Mouse (Mus musculus) limb, embryonic 14.5 days (tissue): Measurements from ENCODE around the gene Ackr2. TPM values are rescaled to one million over a fixed set of nuclear protein-coding genes. Genes with fewer than 3 reads are reported as not detected.

Experiments
- ATAC-seq: fragments of 200-750 bp; cut with Nextera tagmentation; 2 replicates; pipeline ENCODE4 v1.8.0; 2017; ENCODE audit warnings: low read depth, moderate number of reproducible peaks, moderate TSS enrichment; ENCODE audit not compliant: low FRiP score
- DNase-seq: peaks from one replicate; pipeline ENCODE4 v3.0.0-alpha.2; 2015; ENCODE audit warnings: low spot score
- H3K27ac ChIP-seq: fragments of 300-500 bp; sonication (generic); replicated peaks from 2 replicates; pipeline ENCODE4 v1.5.1; 2014; ENCODE audit warnings: low read depth, mild to moderate bottlenecking, low read length, moderate library complexity, mixed read lengths
- H3K27me3 ChIP-seq: fragments of 300-500 bp; sonication (generic); 2 replicates; pipeline ENCODE4 v1.6.1; 2014; ENCODE audit warnings: low read length, mixed read lengths; ENCODE audit not compliant: control insufficient read depth, insufficient read depth
- H3K36me3 ChIP-seq: fragments of 300-500 bp; sonication (generic); 2 replicates; pipeline ENCODE4 v1.6.1; 2014; ENCODE audit warnings: mild to moderate bottlenecking, low read length, moderate library complexity, mixed read lengths; ENCODE audit not compliant: control insufficient read depth, insufficient read depth
- H3K4me1 ChIP-seq: fragments of 300-500 bp; sonication (generic); 2 replicates; pipeline ENCODE4 v1.6.1; 2014; ENCODE audit warnings: antibody characterized with exemption, low read length, mixed read lengths; ENCODE audit not compliant: control insufficient read depth, insufficient read depth
- H3K4me2 ChIP-seq: fragments of 300-500 bp; sonication (generic); replicated peaks from 2 replicates; pipeline ENCODE4 v1.6.1; 2014; ENCODE audit warnings: low read depth, mild to moderate bottlenecking, low read length, moderate library complexity; ENCODE audit not compliant: severe bottlenecking
- H3K4me3 ChIP-seq: fragments of 300-500 bp; sonication (generic); replicated peaks from 2 replicates; pipeline ENCODE4 v1.5.1; 2014; ENCODE audit warnings: low read length
- H3K9ac ChIP-seq: fragments of 300-500 bp; sonication (generic); 2 replicates; pipeline ENCODE4 v1.6.1; 2014; ENCODE audit warnings: mild to moderate bottlenecking, low read depth, low read length, moderate library complexity; ENCODE audit not compliant: severe bottlenecking
- H3K9me3 ChIP-seq: fragments of 300-500 bp; sonication (generic); 2 replicates; pipeline ENCODE4 v1.6.1; 2016; ENCODE audit warnings: low read length; ENCODE audit not compliant: control insufficient read depth
- POLR2A ChIP-seq: fragments of 200-500 bp; IDR thresholded peaks from 2 replicates; pipeline ENCODE4 v1.8.0; 2012; ENCODE audit warnings: inconsistent platforms, mild to moderate bottlenecking, moderate library complexity, borderline replicate concordance; ENCODE audit not compliant: insufficient read depth, insufficient read length; ENCODE audit errors: extremely low read depth
- WGBS: fragments of 180-500 bp; shearing (Covaris S2); extraction: QIAGEN DNeasy Blood & Tissue Kit; methylation state at CpG from one replicate; pipeline ENCODE4 v1.1.7; 2014; 5-methylcytosine and 5-hydroxymethylcytosine counted together
- polyA plus RNA-seq, 2 experiments: library from polyadenylated mRNA; depleted of rRNA in 1 of 2; stranded (reverse) in 1 of 2; unstranded in 1 of 2; fragments of >200 nt; fragmentation: Nextera tagmentation in 1 of 2; extraction: Ambion mirVana in 1 of 2; gene quantifications; 2 replicates each; pipeline versions ENCODE4 v1.2.1 to v1.2.3; 2012 to 2014

Gene Ackr2
- polyA plus RNA-seq (2012; rRNA removed): 0.25 and 0.32 TPM in 2 replicates
- 0.26 and 0.40 TPM in 2 replicates for polyA plus RNA-seq (2014; fragmentation: Nextera tagmentation; extraction: Ambion mirVana)

DNA sequence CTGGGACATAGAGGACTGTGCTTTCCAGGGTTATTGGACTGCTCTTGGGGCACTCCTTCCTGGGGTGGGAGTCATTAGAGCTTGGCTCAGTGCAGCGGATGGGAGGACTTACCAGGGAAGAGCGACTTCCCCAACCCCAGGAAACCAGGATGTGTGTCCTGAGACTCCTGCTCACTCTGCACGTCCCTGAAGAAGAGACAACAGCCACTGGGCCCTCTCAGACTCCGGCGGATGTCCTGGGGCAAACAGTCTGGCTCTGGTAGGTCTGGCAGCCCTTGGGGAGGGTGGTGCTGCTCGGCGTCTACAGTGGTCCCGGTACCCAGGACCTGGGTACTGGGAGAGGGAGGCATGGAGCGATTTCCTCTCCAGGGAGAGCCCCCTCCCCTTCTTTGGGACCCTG lies at the start of gene Ackr2:
Gene Ackr2 (plus strand): TSS at position 111 of the 400 bp plus-strand sequence.
- no peak for TF ChIP-seq POLR2A
- H3K4me2 ChIP-seq: no peak within 1 kb of the TSS
- no peak within 1 kb of the TSS for H3K4me3 ChIP-seq
- H3K9ac ChIP-seq: no peak within 1 kb of the TSS
- H3K36me3 ChIP-seq: no peaks in the 10 kb centered on the region
- H3K27ac ChIP-seq: no peak within 1 kb of the TSS
- 84% methylated on average over 9 of the region's 9 CpGs for WGBS
- ATAC-seq: no peak
- no peaks in the 10 kb centered on the region for H3K4me1 ChIP-seq
- no peaks in the 10 kb centered on the region for H3K9me3 ChIP-seq
- H3K27me3 ChIP-seq: no peaks in the 10 kb centered on the region
- no peak for DNase-seq

DNA sequence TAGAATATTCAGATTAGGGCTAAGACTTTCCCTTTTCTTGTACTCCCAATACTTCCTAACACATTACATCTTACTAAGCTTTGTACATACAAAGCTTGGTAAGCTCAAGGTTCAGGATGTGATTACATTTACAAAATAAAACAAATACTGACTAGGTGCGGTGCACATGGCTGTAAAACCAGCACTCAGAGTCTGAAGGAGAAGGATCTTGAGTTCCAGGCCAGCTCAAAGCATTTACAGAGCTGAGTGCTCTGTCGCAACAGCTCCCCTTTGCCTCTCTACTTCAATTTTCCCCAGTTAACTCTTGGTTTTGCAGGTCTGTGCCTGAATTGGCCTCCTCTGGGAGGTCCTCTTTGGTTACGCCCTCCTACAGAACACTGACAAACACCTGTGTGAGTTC lies 43.9 kb upstream of the Ackr2 start:
- Histone ChIP-seq H3K4me1 (0 out of 2 replicates have a peak, but pooled peaks cover 3% of the 10 kb centered on the region), H3K9ac (no peak overlapping the region), H3K27me3 (no peaks in the 10 kb centered on the region), H3K9me3 (no peaks in the 10 kb centered on the region), H3K36me3 (peaks cover 25% of the 10 kb centered on the region), H3K4me2 (no peak overlapping the region), H3K4me3 (no peak overlapping the region), H3K27ac (no peak overlapping the region)
- TF ChIP-seq POLR2A: no peak
- ATAC-seq: no peak
- DNase-seq: no peak
- WGBS: 90% methylated on average over 3 of the region's 3 CpGs

DNA sequence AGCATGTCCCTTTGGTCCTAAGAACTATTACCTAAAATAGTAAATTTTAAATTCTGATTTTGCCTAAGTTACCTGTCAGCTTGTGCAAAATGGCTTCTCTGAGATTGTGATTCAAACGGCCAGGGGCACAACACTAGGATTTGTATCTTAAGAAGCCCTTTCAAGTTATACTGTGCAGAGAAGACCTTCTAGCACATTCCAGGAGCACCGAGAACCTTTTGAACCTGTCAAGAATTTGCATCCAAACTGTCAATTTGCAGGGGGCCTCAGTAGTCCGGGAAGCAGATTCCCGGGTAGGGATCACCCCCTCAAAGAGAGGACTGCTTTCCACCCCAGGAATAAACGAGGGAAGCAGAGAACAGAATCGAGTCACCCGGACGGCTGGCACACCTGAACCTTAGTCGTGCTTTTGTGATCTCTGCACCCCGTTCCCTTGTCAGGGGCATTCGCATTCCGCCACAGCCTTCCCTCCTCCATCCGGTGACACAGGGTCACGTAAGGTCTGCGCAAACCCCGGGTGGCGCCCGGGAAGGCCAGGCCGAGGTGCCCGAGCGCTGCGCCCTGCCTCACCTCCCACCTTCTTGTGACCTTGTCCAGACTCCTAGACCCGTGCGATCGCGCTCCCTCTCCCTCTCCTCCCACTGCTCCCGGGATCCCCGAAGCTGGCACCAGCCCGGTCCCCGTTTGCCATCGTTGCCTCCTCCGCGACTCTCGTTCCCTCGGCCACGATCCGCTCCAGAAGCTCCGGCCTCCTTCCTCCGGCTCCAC lies 41.3 kb upstream of the Ackr2 start:
- 1% methylated on average over 39 of the region's 39 CpGs for WGBS
- peak overlapping the region; percentile 63 for H3K27ac ChIP-seq

DNA sequence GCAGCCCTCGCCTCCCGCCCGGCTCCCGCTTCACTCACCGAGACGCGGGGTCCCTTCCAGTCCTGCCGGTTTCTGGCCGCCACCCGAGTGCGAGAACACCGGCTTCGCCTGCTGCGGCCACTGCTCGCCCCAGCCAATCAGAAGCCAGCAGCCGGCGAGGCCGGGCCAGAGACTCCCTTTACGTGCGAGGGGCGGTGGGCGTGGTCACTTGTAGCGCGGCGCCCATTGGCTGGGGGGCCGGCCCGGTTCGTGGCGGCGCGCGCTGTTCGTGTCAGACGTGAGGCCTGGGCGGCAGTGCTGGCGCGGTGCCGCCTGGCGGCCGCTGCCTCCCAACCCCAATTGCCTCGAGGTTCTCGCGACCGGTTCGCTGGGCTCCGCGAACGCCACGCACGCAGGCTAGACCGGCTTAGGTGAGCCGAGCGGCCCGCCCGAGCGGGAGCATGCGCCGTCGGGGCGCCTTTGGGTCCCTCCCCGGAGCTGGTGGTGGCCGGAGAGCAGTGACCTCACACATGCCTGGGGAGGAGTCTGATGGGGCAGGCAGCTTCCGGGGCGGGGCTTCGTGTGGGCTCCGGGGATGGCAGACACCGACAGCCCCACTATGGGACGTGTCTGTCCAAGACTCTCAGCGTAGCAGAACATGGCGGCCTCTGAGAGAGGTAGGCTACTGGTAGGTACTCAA lies 40.5 kb upstream of the Ackr2 start:
- H3K4me2 ChIP-seq: peak overlapping the region; percentile 86
- TF ChIP-seq POLR2A: no peak; the same call in 1 of the 2 replicates
- H3K27ac ChIP-seq: peak overlapping the region; percentile 93
- H3K4me3 ChIP-seq: peak overlapping the region; percentile 71
- H3K4me1 ChIP-seq: 0 out of 2 replicates have a peak, but pooled peaks cover 3% of the 10 kb centered on the region
- no peaks in the 10 kb centered on the region for H3K9me3 ChIP-seq
- H3K9ac ChIP-seq: peak overlapping the region; percentile 76
- peak; percentile 99 for ATAC-seq
- no peaks in the 10 kb centered on the region for H3K36me3 ChIP-seq
- no peaks in the 10 kb centered on the region for H3K27me3 ChIP-seq
- peak; percentile 96 for DNase-seq
- under 1% methylated on average over 60 of the region's 70 CpGs for WGBS

More for the DNA sequence above, 41.3 kb upstream of the Ackr2 start:
- Histone ChIP-seq H3K4me2 (peak overlapping the region; percentile 86), H3K27me3 (no peaks in the 10 kb centered on the region), H3K4me3 (peak overlapping the region; percentile 71), H3K36me3 (peaks cover 6% of the 10 kb centered on the region; the same call in 1 of the 2 replicates), H3K9me3 (no peaks in the 10 kb centered on the region), H3K9ac (peak overlapping the region; percentile 76), H3K4me1 (0 out of 2 replicates have a peak, but pooled peaks cover 3% of the 10 kb centered on the region)
- TF ChIP-seq POLR2A: 0 out of 2 replicates have a peak, but pooled peaks have one; percentile 5
- no peak for DNase-seq
- ATAC-seq: no peak

DNA sequence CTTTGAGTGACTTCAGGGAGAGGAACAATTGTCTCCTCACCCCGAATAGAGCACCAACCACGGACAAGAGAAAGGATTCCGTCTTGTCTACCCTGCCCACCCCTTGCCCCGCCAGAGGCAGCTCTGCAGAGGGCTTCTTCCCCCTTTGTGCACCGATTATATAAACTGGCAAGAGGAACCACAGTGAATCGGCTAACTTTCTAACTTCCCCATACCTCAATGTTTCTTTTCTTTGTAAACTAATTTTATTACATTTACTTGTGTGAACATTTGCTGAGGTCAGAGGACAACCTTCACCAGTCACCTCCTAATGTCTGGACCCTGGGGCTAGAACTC lies 40.0 kb upstream of the Ackr2 start, which contains the start of gene Higd1a:
Gene Higd1a (minus strand): TSS at position 210 of the 336 bp plus-strand sequence.
- H3K36me3 ChIP-seq: no peaks in the 10 kb centered on the region
- no peaks in the 10 kb centered on the region for H3K27me3 ChIP-seq
- no peaks in the 10 kb centered on the region for H3K9me3 ChIP-seq
- peak within 1 kb of the TSS; percentile 76 for H3K9ac ChIP-seq
- no peak for TF ChIP-seq POLR2A
- 28% methylated on average over 6 of the region's 6 CpGs for WGBS
- H3K27ac ChIP-seq: peak within 1 kb of the TSS; percentile 93
- peak within 1 kb of the TSS; percentile 86 for H3K4me2 ChIP-seq
- DNase-seq (no peak), ATAC-seq (no peak)
- H3K4me3 ChIP-seq: peak within 1 kb of the TSS; percentile 71
- 0 out of 2 replicates have a peak, but pooled peaks cover 3% of the 10 kb centered on the region for H3K4me1 ChIP-seq
